Mouse (Mus musculus) lung, postnatal 4 days (tissue): ENCODE data around the gene Tnnt3.

Experiments used
- DNase-seq, 2 experiments: peaks; one replicate each; pipeline ENCODE4 v3.0.0; 2021

The Tnnt3 gene

DNA sequence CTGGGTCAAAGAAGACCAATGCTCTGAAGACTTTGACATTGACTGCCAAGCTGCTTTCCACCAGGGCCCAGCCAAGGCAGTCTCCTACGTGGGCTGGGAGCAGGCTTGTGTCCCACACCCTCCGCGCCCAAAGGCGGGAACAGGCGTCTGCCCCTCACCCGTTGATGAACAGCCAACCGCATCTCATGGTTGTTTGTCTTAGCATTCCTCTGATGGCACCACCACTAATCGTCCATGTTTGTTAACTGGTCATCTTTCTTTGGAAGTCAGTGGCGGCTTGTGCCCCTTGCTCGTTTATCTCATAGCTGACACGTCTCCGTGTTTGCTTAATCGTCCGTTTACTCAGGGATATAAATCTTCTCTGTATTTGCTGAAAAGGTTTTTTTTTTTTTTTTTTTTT, 10.9 kb downstream of the Tnnt3 start:
- peak in 1 of 2 experiments; percentile 44 for DNase-seq

DNA sequence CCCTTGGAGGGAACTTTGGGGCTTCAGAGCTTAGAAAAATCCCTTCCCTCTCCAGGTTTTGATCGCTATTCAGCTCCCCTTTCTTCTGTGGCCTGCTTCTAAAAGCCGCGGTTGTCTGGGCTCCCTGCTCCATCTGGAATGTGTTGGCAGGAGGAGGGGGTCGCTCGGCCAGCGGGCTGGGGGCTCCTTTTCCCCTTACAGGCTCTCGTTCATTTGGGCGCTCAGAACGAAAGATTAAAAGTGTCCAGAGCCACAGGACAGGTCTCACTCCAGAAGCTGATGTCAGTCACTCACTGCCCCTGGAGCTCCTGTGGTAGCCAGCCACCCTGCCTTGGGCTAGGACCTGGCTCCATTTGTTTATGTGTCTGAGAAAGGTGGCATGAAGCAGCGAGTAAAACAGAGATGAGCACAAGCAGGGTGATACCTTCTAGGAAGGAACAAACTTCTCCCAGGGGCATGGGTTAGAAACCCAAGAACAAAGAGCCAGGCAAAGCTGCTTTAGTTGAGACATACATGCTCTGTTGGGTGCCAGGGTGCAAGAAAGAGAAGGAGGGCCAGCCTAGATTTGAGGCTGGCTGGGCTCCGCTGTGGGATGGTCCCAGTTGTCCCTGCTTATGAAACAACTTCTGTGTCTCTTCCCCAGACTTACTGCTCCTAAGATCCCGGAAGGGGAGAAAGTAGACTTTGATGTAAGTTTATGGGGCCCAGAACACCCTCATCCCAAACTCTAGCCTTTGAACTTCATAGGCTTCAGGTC, 11.6 kb downstream of the Tnnt3 start:
- DNase-seq, result peak; percentile 43 to 70

DNA sequence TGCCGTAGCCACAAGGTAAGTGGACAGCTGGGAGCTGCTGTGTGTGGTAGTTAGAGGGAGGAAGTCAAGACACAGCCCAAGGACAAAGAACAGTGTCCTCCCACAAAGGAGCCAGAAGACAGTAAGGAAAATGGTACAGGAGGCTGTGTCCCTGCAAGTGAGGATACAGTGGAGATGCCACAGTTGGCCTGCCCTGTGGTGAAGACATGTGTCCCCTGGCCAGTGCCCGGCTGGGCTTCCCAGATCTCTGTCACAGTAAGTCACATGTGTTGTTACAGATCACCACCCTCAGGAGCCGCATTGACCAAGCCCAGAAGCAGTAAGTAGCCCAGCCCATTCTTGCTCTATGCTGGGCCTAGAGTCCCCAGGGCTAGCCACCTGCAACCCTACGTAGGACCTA, 15.4 kb downstream of the Tnnt3 start:
- no peak for DNase-seq

DNA sequence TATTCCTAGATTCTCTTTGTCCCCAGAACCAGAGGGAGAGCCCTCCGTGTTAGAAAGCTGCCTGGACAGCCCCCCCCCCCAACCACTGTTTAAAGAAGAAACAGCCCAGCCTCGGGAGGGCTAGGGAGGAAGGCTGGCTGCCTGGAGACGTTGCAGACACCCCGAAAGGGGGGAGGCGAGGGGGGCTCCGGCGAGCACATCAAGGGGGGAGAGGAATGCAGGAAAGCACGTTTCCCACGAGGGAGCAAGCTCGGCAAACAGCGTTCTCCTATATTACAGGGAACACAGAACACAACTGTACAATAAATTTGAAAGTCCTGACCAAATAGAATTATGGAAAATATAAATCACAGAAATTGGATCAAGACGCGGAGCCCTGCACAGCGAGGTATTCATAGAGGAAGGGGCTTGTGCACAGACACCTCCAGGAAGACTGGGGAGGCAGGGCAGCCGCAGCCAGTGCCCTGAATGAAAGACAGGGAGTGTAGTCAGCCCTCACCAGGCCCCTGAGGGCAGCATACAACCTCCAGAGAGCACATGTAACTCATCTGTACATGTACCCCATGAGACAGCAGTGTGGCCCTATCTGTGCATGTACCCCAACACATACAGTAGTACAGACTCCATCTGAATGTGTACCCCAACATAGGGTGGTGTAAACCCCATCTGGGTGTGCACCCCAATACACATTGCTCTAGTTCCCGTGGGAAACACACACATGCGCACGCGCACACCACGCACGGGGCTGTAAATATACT, 17.8 kb downstream of the Tnnt3 start:
- DNase-seq, result peak in 1 of 2 experiments; percentile 56

DNA sequence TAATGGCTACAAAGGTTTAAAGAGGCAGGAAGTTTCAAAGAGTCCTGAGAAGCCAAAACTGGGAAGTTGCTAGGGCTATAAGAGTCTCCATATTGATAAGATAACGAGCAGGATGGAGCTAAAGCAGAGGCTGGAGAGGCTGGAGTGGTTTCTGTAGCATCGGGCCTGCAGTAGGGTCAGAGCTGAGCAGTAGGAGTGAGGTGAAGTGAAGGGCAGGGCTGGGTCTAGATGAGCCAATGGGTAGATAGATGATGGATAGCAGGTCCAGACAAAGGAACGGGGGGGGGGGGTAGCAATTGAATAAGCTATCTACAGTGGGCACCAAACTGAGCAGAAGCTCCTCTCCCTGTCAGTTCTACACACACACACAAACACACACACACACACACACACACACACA, 18.9 kb downstream of the Tnnt3 start:
- DNase-seq, result no peak

DNA sequence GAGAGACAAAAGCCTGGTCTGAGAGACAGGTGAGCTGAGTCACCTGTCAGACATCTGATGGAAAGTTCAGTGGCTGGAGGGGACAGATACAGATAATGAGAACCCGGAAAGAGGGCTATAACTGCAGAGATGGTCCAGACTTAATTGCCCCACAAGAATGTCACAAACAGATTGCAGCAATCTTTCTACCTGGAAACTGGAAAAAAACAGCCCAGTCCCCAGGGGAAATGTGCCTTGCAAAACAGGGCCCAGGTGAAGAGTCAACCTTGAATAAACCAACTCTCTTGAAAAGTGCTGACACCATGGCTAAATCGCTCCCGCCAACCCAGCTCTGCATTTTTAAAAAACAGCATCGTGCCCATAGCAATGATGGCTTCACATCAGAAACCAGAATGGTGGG, 21.7 kb downstream of the Tnnt3 start:
- DNase-seq, result no peak

DNA sequence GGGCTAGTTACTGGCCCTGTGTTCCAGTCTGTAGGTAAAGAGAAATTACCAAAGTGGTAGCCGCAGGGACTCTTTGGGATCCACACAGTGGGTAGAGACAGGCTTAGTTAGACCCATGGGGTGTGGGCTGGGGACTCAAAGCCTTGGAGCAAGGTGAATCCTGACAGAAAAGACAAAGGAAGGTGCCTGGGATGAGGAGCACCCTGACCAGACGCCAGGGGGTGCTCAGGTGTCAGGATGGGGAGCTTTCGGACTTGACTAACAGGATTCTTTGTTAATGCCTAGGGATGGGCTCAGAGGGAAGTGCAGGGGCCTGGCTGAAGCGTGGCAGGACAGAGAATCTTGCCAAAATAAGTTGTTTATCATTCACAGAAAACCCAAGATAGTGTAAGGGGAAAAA, 23.7 kb downstream of the Tnnt3 start:
- peak; percentile 45 to 52 for DNase-seq

DNA sequence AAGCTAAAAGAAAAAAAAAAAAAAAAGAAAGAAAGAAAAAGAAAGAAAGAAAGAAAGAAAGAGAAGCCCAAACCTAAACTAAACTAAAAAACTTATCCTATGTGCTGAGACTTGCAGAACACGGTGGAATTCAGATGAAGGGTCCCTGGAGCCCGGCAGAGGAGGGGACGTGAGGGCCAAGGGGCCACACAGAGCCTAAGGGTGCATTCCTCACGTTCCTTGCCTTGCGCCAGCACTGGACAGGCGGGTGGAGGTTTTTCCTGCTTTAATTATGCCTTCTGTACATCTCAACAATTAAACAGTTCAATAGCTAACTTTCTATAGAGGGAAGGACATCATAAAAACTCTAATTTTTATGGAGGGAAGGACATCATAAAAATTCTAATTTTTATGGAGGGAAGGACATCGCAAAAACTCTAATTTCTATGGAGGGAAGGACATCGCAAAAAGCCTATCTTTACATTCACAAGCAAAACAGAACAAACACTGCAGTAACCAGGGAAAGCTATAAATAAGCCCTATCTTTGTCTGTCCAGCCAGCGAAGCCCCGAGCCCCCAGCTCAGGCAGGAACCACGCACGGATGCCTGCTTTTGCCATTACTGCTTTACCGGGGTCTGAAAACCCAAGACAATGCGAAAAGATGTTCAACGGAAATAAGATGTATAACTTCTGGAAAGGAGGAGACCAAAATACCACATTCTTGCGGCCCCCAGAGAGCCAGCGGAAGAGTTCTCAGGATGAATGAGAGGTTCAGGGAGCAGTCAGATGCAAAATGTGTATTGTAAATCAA, 24.8 kb downstream of the Tnnt3 start:
- no peak for DNase-seq

DNA sequence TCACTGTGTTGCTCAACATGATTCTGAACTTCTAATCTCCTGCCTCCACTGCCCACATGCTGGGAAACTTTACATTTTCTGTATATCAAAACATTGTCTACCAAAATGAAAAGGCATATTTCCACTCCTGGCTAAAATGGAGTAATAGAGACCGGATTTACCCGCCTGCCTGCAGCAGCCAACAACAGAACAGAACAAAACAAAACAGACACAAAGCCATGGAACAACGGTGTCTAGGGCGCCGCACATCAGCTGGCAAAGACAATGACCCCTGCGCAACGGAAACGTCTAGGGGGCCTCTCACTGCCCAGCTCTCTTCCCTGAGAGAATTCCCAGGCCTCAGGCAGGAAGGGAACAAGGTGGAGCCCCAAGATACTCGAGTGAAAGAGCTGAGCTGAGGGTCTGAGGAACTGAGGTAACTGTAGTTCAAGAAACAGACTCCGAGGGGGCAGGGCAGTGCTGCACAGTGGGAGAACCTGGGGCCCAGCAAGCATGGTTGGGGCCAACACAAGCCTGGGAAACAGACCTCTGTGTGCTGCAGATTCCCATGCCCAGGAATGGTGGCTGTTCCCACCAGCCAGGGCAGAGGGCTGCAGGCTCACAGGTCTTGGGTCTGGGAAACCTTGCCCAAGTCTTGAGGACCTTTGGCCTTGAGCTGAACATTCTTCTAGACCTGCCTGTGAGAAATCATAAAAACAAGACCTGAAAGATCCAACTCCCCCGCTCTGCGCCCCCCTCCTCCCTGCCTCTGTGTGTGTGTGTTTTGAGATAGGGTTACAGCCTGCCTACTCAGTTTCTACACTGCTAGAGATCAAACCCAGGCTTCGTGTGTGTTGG, 26.9 kb downstream of the Tnnt3 start:
- DNase-seq, result peak; percentile 38 to 63

GRCm38 (mm10) chr7:142529350-142529749, 30.7 kb downstream of the Tnnt3 start:
- no peak for DNase-seq

DNA sequence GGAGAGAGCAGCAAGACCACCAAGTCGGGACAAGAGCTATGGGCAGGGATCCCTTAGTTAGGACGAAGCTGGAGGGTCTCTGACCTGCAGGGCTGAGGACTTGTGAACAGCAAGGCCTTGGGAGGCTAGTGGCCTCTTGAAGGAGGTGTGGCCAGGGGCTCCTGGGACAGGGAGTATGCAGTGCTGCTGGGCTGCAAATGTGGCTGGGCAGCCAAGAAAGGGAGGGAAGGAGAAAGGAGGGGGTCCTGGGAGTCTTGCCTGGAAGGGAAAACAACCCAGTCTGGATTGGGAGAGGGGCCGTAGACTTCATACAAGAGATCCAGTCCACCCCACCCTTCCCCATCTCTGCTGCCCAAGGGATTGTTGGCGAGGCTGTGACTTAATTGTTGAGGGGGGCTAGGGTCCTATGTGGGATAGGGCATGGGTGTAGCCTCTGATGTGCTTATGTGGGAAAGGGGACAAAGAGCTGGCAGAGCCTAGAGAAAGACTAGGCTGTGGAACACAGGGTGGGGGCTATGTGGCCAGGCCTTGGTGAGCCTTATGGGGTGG, 33.4 kb downstream of the Tnnt3 start:
- DNase-seq, result no peak

DNA sequence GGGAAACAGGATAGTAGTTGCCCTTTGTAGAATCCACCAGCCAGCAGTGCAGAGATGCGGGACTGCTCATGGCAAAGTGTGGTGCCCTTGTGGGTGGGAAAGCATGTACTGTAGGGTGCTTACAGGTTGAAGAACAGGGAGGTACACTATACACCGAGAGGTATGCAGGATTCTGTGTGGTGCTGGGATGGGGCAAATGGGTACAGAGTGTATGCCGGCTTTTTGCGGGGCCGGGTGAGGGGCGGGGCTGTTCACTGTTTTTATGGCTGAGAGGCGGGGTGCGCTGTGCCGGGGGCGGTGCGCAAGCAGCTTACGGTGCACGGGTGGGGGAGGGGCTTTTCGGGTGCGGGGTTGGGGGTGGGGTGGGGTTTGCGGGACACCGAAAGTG, 34.0 kb downstream of the Tnnt3 start, which contains the start of gene Mrpl23:
Gene Mrpl23, plus strand, starts transcription at position 16 of the 388 bp plus-strand sequence.
- DNase-seq, result no peak

DNA sequence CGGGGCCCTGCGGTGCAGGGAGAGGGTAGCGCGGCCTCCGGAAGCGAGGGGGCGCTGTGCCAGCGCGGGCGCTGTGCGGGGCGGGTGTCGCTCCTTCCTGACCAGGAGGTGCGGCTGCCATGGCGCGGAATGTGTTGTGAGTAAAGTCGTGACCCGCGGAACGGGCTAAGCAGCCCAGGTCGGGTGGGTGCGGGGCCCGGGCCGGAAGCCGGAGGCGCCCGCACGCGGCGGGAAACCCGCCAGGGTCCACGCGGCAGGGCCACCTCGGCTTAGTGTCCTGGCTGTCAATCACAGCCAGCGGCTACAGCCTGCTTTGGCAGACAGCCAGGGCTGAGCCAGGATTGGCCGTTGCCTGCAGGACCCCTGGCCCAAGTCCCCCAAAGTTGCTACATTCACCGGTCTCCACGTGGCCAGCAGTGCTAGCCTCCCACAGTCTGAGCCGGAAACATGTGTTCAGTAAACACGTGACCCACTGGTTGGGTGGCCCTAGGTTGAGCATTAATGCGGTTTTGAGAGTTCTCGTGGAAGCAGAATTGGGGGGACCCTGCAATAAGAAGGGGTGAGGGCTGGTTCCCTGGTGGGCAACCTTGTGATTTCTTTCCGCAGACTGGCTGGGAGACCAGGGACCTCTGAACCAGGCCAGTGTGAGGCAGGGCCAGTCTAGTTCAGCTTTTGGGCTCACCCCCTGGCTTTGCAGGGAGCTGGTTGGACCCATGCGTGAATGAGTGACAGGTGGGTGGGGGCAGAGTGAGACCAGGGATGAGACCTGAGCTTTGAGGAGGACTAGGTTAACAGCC, 34.6 kb downstream of the Tnnt3 start:
- DNase-seq, result peak; percentile 92

DNA sequence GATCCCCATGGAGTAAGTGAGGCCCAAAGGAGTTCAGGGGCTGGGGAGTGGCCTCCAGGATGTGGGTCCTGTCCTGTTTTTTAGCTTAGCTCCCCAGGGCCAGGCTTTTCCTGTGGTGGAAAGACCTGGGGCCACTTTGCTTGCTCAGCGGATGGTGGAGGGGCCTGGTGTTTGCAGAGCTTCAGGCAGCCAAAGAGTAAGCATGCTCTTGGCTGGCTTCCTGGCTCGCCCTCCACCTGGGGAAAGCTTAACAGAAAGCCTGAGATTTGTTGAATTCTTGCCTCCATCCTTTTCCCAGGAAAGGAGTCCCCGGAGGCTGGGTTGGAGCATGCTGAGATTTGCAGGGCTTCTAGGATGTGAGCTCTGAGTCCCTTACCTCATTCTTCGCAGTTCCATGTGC, 36.5 kb downstream of the Tnnt3 start:
- no peak for DNase-seq

DNA sequence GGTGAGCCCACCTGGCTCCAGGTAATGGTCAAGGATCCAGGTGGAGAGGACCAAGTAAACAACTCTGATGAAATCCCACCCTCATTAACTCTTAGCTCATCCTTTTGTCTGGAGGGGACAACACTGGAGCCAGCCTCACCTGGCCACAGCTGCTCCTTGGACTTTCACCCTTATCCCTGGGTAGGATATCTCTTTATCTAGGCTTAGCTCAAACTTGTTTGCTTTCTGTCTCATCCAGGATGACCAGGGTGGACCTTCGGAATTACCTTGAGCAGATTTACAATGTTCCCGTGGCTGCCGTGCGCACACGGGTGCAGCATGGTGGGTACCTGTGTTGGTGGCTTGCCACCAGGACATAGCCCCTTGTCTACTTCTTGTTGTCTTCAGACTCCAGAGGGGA, 37.2 kb downstream of the Tnnt3 start:
- no peak for DNase-seq

DNA sequence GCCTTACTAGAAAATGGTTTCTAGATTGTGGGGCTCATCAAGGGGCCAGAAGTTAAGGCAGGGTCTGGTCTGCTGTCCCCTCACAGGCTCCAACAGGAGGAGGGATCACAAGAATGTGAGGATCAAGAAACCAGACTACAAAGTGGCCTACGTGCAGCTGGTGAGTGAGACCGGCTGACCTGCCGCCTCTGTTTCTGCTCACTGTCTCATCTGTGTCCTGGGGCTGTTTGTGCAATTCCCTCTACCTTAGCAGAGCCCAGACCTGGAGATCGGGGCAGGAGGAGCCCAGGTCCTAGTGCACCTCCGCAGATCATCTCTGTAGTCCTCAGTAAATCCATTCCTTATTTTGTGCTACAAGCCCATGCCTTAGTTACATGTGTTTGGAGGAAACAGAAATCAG, 38.5 kb downstream of the Tnnt3 start:
- no peak for DNase-seq

DNA sequence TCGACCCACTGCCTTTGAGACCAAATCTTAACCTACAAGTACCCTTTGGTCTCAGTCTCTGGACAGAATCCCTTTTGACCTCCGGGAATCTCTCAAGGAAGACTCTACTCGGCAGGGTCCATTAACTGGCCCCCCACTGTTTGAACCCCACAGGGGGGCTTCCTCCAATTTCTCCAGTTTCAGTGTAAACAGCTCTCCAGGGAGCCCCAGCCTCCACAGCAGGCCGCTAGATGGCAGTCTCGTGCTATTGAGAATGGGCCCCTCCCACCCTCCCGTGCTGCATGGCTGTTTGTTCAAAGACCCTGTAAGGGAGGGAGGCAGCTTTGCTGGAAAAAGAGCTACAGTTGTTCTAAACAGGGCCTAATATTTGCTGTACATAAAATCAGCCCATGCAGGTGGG, 39.2 kb downstream of the Tnnt3 start:
- DNase-seq, result peak; percentile 57 to 70

GRCm38 (mm10) chr7:142538291-142538690, 39.7 kb downstream of the Tnnt3 start:
- DNase-seq, result no peak

- no peak for DNase-seq
These were observed 40.1 kb downstream of the Tnnt3 start for GRCm38 (mm10) chr7:142538766-142539165.

- DNase-seq, result no peak
These were observed 41.2 kb downstream of the Tnnt3 start for GRCm38 (mm10) chr7:142539828-142540227.

GRCm38 (mm10) chr7:142542771-142543303, 44.2 kb downstream of the Tnnt3 start:
- no peak for DNase-seq
